Mouse (Mus musculus): ENCODE measurements at regions not wholly inside any gene's neighbourhood (a gene's known extent, or its start where the extent isn't known, plus 50 kb on each side); places are given as distances from the start of the nearest gene placed in this dataset.

- no peak for TF ChIP-seq POLR2A (IDR thresholded peaks at IDR 0.05; ENCODE audit: insufficient read length, low read depth)
- TF ChIP-seq POLR2AphosphoS2 (IDR thresholded peaks at IDR 0.05; ENCODE audit: insufficient read length, low read depth), result no peak
- TF ChIP-seq MYOD1 (IDR thresholded peaks at IDR 0.05; ENCODE audit: control insufficient read depth in 1 of 3, insufficient read length in 2 of 3, low read depth in 2 of 3), result no peak
- no peak for TF ChIP-seq USF1 (IDR thresholded peaks at IDR 0.05; ENCODE audit: low read depth)
- no peak for TF ChIP-seq REST (IDR thresholded peaks at IDR 0.05; ENCODE audit: insufficient read depth, insufficient read length)
- TF ChIP-seq CEBPB (IDR thresholded peaks at IDR 0.05; ENCODE audit: insufficient read depth, poor library complexity, severe bottlenecking), result peak; percentile 79
- TF ChIP-seq MAX (IDR thresholded peaks at IDR 0.05; ENCODE audit: low read depth), result no peak
These were observed 509.4 kb upstream of the Gm26657 start for GRCm38 (mm10) chr4:56230451-56230850.

All from myocyte (in vitro differentiated cells).